In genomic region chr1:133917456-133918087, GRCm38 (mm10) we compare ENCODE assay signal across 9 mouse cellular contexts. TPM values are rescaled to one million over a fixed set of nuclear protein-coding genes. Genes with fewer than 3 reads are reported as not detected.
DNase-seq lines count a peak whose midpoint lies in the region; ATAC-seq lines count a peak whose summit lies in the region.
"Had no signal": no experiment of that assay in that cellular context is flagged by ENCODE, and none has a peak within 500 bp of the region (broad histone marks: within the 10 kb centered on the region; RNA-seq: fewer than 3 reads in every experiment).

No protein-coding gene starts in this region.

- H3K4me3 ChIP-seq in neural tube, embryonic 11.5 days (ENCODE audit: low read depth, low read length), result no peak overlapping the region
- no peak overlapping the region for H3K4me3 ChIP-seq in intestine, embryonic 16.5 days (ENCODE audit: low read length)

- H3K9me3 ChIP-seq in neural tube, embryonic 11.5 days (ENCODE audit: control insufficient read depth, low read length), result no peaks in the 10 kb centered on the region
- H3K9me3 ChIP-seq in intestine, embryonic 16.5 days (ENCODE audit: control insufficient read depth, low read length), result no peaks in the 10 kb centered on the region

- WGBS in neural tube, embryonic 11.5 days, result 26% methylated on average over 11 of the region's 11 CpGs
- 26% methylated on average over 11 of the region's 11 CpGs for WGBS in intestine, embryonic 16.5 days

- H3K9ac ChIP-seq in neural tube, embryonic 11.5 days (ENCODE audit: low read length), result no peak overlapping the region
- peak overlapping the region; percentile 42 for H3K9ac ChIP-seq in intestine, embryonic 16.5 days (ENCODE audit: low read depth, low read length)

- peaks cover 4% of the 10 kb centered on the region; the same call in 1 of the 2 replicates for H3K4me1 ChIP-seq in neural tube, embryonic 11.5 days (ENCODE audit: control insufficient read depth, insufficient read depth, low read length)
- H3K4me1 ChIP-seq in intestine, embryonic 16.5 days (ENCODE audit: control insufficient read depth, insufficient read depth, low read length), result peaks cover 46% of the 10 kb centered on the region

- no peak for ATAC-seq in neural tube, embryonic 11.5 days (ENCODE audit: insufficient read depth, low FRiP score, low TSS enrichment)
- no peak for ATAC-seq in intestine, embryonic 16.5 days
- no peak for ATAC-seq in inflammation-experienced regulatory T-cells, adult 6 months

- no peak overlapping the region for H3K27ac ChIP-seq in neural tube, embryonic 11.5 days (ENCODE audit: low read depth, low read length)
- H3K27ac ChIP-seq in intestine, embryonic 16.5 days (ENCODE audit: low read length), result peak overlapping the region; percentile 44

- H3K36me3 ChIP-seq in neural tube, embryonic 11.5 days (ENCODE audit: control insufficient read depth, insufficient read depth, low read length), result no peaks in the 10 kb centered on the region
- H3K36me3 ChIP-seq in intestine, embryonic 16.5 days (ENCODE audit: control insufficient read depth, insufficient read depth, low read length), result no peaks in the 10 kb centered on the region

- H3K4me2 ChIP-seq in neural tube, embryonic 11.5 days (ENCODE audit: low read depth), result no peak overlapping the region
- H3K4me2 ChIP-seq in intestine, embryonic 16.5 days (ENCODE audit: low read depth, low read length), result no peak overlapping the region; the same call in 1 of the 2 replicates

- no peaks in the 10 kb centered on the region for H3K27me3 ChIP-seq in neural tube, embryonic 11.5 days (ENCODE audit: control insufficient read depth, insufficient read depth, low read length)
- no peaks in the 10 kb centered on the region for H3K27me3 ChIP-seq in intestine, embryonic 16.5 days (replicated peaks; ENCODE audit: control insufficient read depth, insufficient read depth, low read length)

- peak; percentile 32 for DNase-seq in neural tube, embryonic 11.5 days (ENCODE audit: low spot score)
- DNase-seq in neural tube, embryonic 10.5 days (ENCODE audit: extremely low spot score, low spot score), result no peak
- peak; percentile 40 to 53 for DNase-seq in gastrocnemius, adult 8-10 months (ENCODE audit: low spot score in 2 of 2)
- peak; percentile 64 for DNase-seq in lung, postnatal 36 days
- no peak for DNase-seq in layer of hippocampus, adult 18-20 months (ENCODE audit: low spot score in 2 of 2)
- no peak for DNase-seq in left cerebral cortex, postnatal 25 days (ENCODE audit: low spot score in 2 of 2)

- intact Hi-C loops in left cerebral cortex, postnatal 25 days (cut with DNase I), result no loop called here

RNA-seq across cellular contexts. Expression of gene Prelp, which starts 3.6 kb away (rescaled TPM):
- 2.5 and 3.1 TPM in 2 replicates for polyA plus RNA-seq in neural tube, embryonic 11.5 days (2014; fragmentation: Nextera tagmentation; extraction: Ambion mirVana)
- 10 to 100 TPM; 11.0 to 30.6 (median 17.9) TPM for total RNA-seq in gastrocnemius, adult 8-10 months (2022)
- polyA plus RNA-seq in intestine, embryonic 16.5 days (2015; fragmentation: Nextera tagmentation; extraction: Ambion mirVana), result 2.7 and 2.9 TPM in 2 replicates
- total RNA-seq in layer of hippocampus, adult 18-20 months (2021), result 10 to 100 TPM; 18.8 to 25.6 TPM
- not detected for polyA plus RNA-seq in inflammation-experienced regulatory T-cells, adult 6 months (2017; shearing (Covaris generic))
- total RNA-seq in left cerebral cortex, postnatal 25 days (2021), result 1 to 10 TPM; 7.9 to 9.0 TPM
- total RNA-seq: MEL had no signal

RNA-seq across cellular contexts. Expression of gene Optc, which starts 9.8 kb away (rescaled TPM):
- 1.5 and 2.5 TPM in 2 replicates for polyA plus RNA-seq in neural tube, embryonic 11.5 days (2014; fragmentation: Nextera tagmentation; extraction: Ambion mirVana)
- under 1 TPM in 1 of 4 experiments, not detected in 3; 0.29 TPM for total RNA-seq in gastrocnemius, adult 8-10 months (2022)
- polyA plus RNA-seq in intestine, embryonic 16.5 days (2015; fragmentation: Nextera tagmentation; extraction: Ambion mirVana), result 1.1 and 1.3 TPM in 2 replicates
- under 1 TPM; 0.35 to 0.41 TPM for total RNA-seq in layer of hippocampus, adult 18-20 months (2021)
- not detected for polyA plus RNA-seq in inflammation-experienced regulatory T-cells, adult 6 months (2017; shearing (Covaris generic))
- 1 to 10 TPM in 1 of 2 experiments, under 1 TPM in 1; 0.94 to 2.8 TPM for total RNA-seq in left cerebral cortex, postnatal 25 days (2021)

Comparison
In these comparisons a context has a peak if more than half of its experiments do, and no peak if none do; other contexts are left out.
1. DNase-seq: peak in neural tube, embryonic 11.5 days (single experiment), gastrocnemius, adult 8-10 months (2 of 2) and lung, postnatal 36 days (single experiment); none in neural tube, embryonic 10.5 days (single experiment), layer of hippocampus, adult 18-20 months (0 of 2) and left cerebral cortex, postnatal 25 days (0 of 2).